Mouse (Mus musculus) heart, postnatal 0 days (tissue): ENCODE data around the gene Pdxp. TPM values are rescaled to one million over a fixed set of nuclear protein-coding genes. Genes with fewer than 3 reads are reported as not detected.
A peak's percentile ranks its signal among the peaks of the same experiment; 100 is the strongest.
"Not testable (repeated sequence)": the region's sequence is repeated elsewhere in the genome, so short reads cannot be mapped to it uniquely, and the experiment has no call there.

ENCODE experiments used
- ATAC-seq: fragments of 200-750 bp; cut with Nextera tagmentation; 2 replicates; pipeline ENCODE4 v1.8.0; 2017; ENCODE audit warnings: low read depth, moderate number of reproducible peaks, moderate library complexity; ENCODE audit not compliant: insufficient read depth
- DNase-seq: peaks from one replicate; pipeline ENCODE4 v3.0.0-alpha.2; 2016; ENCODE audit warnings: low spot score
- H3K27ac ChIP-seq: fragments of 300-500 bp; sonication (generic); 2 replicates; pipeline ENCODE4 v1.5.1; 2014; ENCODE audit warnings: low read depth, mild to moderate bottlenecking
- H3K27me3 ChIP-seq: fragments of 300-500 bp; sonication (generic); 2 replicates; pipeline ENCODE4 v1.6.1; 2014; ENCODE audit warnings: low read length, mixed read lengths; ENCODE audit not compliant: control insufficient read depth, insufficient read depth
- H3K36me3 ChIP-seq: fragments of 300-500 bp; sonication (generic); replicated peaks from 2 replicates; pipeline ENCODE4 v1.6.1; 2014; ENCODE audit warnings: low read length, mixed read lengths; ENCODE audit not compliant: control insufficient read depth, insufficient read depth
- H3K4me1 ChIP-seq: fragments of 300-500 bp; sonication (generic); 2 replicates; pipeline ENCODE4 v1.6.1; 2014; ENCODE audit warnings: antibody characterized with exemption; ENCODE audit not compliant: control insufficient read depth, insufficient read depth
- H3K4me2 ChIP-seq: fragments of 300-500 bp; sonication (generic); 2 replicates; pipeline ENCODE4 v1.6.1; 2014; ENCODE audit warnings: low read depth, mild to moderate bottlenecking, low read length, moderate library complexity
- H3K4me3 ChIP-seq: fragments of 300-500 bp; sonication (generic); 2 replicates; pipeline ENCODE4 v1.5.1; 2014; ENCODE audit warnings: low read depth, low read length
- H3K9ac ChIP-seq: fragments of 300-500 bp; sonication (generic); replicated peaks from 2 replicates; pipeline ENCODE4 v1.6.1; 2014; ENCODE audit warnings: low read depth, low read length, mixed read lengths
- H3K9me3 ChIP-seq: fragments of 300-500 bp; sonication (generic); replicated peaks from 2 replicates; pipeline ENCODE4 v1.6.1; 2016; ENCODE audit warnings: low read length; ENCODE audit not compliant: control insufficient read depth
- CTCF ChIP-seq: IDR thresholded peaks from 2 replicates; pipeline ENCODE4 v1.5.1; 2016; ENCODE audit warnings: antibody characterized with exemption, control low read depth, low read depth
- EP300 ChIP-seq: IDR thresholded peaks from 2 replicates; pipeline ENCODE4 v1.6.1; 2016; ENCODE audit warnings: antibody characterized with exemption, low read depth
- WGBS: fragments of 180-500 bp; shearing (Covaris S2); extraction: QIAGEN DNeasy Blood & Tissue Kit; methylation state at CpG from one replicate; pipeline ENCODE4 v1.1.7; 2014; 5-methylcytosine and 5-hydroxymethylcytosine counted together
- polyA plus RNA-seq: library from polyadenylated mRNA; unstranded; fragments of >200 nt; fragmentation: Nextera tagmentation; extraction: Ambion mirVana; gene quantifications from 2 replicates; pipeline ENCODE4 v1.2.1, GENCODE M21; 2015
- total RNA-seq: library from RNA; depleted of rRNA; stranded (reverse); fragments of >200 nt; gene quantifications from 2 replicates; pipeline ENCODE4 v1.2.3, GENCODE M21; 2014; ENCODE audit warnings: low replicate concordance

Gene Pdxp
- total and polyA plus RNA-seq, 2 experiments from 2014 or later = 7.7 to 25.8 TPM

DNA sequence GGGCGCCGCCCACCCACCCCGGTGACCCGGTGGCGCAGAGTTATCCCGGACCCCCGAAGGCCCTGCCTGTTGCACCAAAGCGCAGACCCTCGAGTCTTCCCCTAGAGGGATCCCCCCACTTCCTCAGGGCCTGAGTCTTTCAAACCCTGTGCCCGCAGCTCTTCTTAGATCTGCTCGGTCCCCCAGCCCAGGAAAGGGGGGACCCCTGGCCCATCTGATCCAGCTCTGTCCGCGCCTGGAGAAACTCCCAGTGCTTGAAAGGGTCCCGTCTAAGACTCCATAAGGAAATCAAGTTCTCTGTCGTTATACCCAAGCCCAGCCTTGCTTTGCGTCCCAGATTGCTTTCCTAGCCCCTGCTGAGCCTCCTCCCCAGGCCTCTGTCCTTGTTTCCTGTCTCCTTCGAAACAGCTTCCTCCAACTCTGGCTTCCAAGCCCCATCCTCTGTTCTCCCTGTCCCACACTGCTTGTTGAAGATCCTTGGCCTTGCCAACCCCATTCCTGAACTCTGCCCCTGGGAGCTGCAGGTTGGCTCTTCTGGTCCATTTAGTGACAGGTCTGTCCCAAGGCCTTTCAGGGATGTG is 35.8 kb upstream of the Pdxp start:
- Histone ChIP-seq H3K36me3 (peaks cover 29% of the 10 kb centered on the region), H3K4me3 (peak overlapping the region; percentile 97), H3K4me2 (peak overlapping the region; percentile 76), H3K9me3 (no peaks in the 10 kb centered on the region), H3K27me3 (no peaks in the 10 kb centered on the region), H3K9ac (peak overlapping the region; percentile 97), H3K4me1 (peaks cover 6% of the 10 kb centered on the region; the same call in 1 of the 2 replicates), H3K27ac (peak overlapping the region; percentile 99)
- under 1% methylated on average over 17 of the region's 17 CpGs for WGBS
- TF ChIP-seq CTCF (no peak), EP300 (no peak)
- no peak; the same call in 1 of the 2 replicates for ATAC-seq
- peak; percentile 38 for DNase-seq

DNA sequence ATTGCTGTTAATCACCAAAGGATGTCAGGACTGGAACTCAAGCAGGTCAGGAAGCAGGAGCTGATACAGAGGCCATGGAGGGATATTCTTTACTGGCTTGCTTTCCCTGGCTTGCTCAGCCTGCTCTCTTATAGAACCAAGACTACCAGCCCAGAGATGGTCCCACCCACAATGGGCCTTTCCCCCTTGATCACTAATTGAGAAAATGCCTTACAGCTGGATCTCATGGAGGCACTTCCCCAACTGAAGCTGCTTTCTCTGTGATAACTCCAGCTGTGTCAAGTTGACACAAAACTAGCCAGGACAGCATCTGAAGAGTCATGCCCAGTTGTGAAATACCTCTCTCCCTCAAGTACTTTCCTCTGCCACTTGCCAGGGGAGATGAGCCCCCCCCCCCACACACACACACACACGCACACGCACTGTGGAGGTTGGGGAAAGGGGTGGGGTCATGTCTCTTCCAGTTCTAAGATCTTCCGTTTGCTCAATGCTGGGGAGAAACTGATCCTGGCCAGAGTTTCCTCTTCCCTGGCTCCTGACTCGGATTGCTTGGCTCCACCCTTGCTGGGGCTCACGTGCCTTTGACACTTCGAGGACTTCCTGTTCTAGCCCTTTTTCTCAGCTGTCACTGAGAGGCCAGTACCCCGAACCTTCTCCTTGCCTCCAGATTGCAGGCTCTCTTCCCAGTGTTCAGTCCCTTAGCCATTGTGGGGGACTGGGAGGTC is 34.8 kb upstream of the Pdxp start:
- not testable (repeated sequence) for DNase-seq, H3K9ac ChIP-seq

GRCm38 (mm10) chr15:78880432-78880831 is 33.3 kb upstream of the Pdxp start:
- no peaks in the 10 kb centered on the region for H3K27me3 ChIP-seq
- no peak for ATAC-seq
- WGBS = 86% methylated on average over 8 of the region's 8 CpGs
- no peak overlapping the region for H3K9ac ChIP-seq
- TF ChIP-seq CTCF = no peak
- no peak for TF ChIP-seq EP300
- no peak overlapping the region for H3K4me3 ChIP-seq
- no peaks in the 10 kb centered on the region for H3K9me3 ChIP-seq
- no peak overlapping the region for H3K27ac ChIP-seq
- peaks cover 6% of the 10 kb centered on the region; the same call in 1 of the 2 replicates for H3K4me1 ChIP-seq
- no peak for DNase-seq
- H3K4me2 ChIP-seq = no peak overlapping the region
- H3K36me3 ChIP-seq = peaks cover 54% of the 10 kb centered on the region

More for the DNA sequence above, 34.8 kb upstream of the Pdxp start:
- H3K27ac ChIP-seq, H3K4me3 ChIP-seq, H3K9me3 ChIP-seq, H3K4me2 ChIP-seq, H3K4me1 ChIP-seq, ATAC-seq, H3K27me3 ChIP-seq: not testable (repeated sequence)
- 46% methylated on average over 7 of the region's 7 CpGs for WGBS
- peaks cover 39% of the 10 kb centered on the region for H3K36me3 ChIP-seq

DNA sequence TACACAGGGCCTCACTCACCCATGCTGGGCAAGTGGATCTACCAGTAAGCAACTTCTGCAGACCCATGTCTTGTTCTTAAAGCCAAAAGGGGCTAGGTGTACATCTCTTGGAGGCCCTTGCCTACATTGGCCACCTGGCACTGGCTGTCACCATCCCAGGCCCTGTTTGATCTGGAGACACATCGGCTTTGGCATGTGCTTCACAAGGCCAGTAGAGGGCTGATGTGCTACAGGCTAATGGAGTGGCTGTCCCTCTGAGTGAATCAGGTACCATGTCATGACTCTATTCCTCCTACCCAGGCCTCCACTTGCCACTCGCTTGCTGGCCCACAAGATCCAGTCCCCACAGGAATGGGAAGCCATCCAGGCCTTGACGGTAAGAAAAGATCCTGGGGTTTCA is 31.9 kb upstream of the Pdxp start:
- no peak overlapping the region for H3K4me3 ChIP-seq
- no peak overlapping the region for H3K9ac ChIP-seq
- DNase-seq (no peak), ATAC-seq (no peak)
- H3K4me2 ChIP-seq = no peak overlapping the region
- no peak overlapping the region for H3K27ac ChIP-seq
- H3K36me3 ChIP-seq = peaks cover 68% of the 10 kb centered on the region
- peaks cover 6% of the 10 kb centered on the region; the same call in 1 of the 2 replicates for H3K4me1 ChIP-seq
- H3K9me3 ChIP-seq = no peaks in the 10 kb centered on the region
- 76% methylated on average over 3 of the region's 3 CpGs for WGBS
- H3K27me3 ChIP-seq = no peaks in the 10 kb centered on the region
- TF ChIP-seq EP300 (no peak), CTCF (peak; percentile 11; the same call in 1 of the 2 replicates)

DNA sequence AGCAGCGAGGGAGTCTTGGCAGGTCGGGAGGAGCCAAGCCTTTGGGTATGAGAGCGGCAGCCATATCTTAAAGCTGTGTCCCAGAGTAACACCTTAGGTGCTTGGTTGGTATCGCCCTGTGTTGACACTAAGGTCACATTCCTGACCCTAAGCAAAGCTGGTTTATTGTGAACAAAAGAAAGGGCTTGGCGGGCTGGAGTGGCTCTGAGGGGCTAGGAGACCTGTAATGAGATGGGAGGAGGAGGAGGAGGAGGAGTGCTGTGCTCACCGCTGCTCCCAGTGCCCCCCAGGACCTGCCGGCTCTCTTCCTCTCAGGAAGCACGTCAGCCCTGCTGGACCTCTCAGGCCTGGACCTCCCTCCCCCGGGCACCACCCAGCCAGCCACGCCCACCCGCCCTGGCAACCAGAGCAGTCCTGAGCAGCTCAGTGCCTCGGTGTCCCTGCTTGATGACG is 24.3 kb upstream of the Pdxp start:
- Histone ChIP-seq H3K9me3 (no peaks in the 10 kb centered on the region), H3K4me1 (peaks cover 16% of the 10 kb centered on the region), H3K4me2 (no peak overlapping the region), H3K27me3 (no peaks in the 10 kb centered on the region), H3K27ac (no peak overlapping the region), H3K9ac (no peak overlapping the region), H3K36me3 (peaks cover 92% of the 10 kb centered on the region), H3K4me3 (no peak overlapping the region)
- DNase-seq (no peak), ATAC-seq (no peak)
- no peak for TF ChIP-seq EP300
- TF ChIP-seq CTCF = no peak
- WGBS = 47% methylated on average over 13 of the region's 13 CpGs
